Mouse (Mus musculus): ENCODE results near the gene Hivep3. TPM values are rescaled to one million over a fixed set of nuclear protein-coding genes. Genes with fewer than 3 reads are reported as not detected.

Hivep3 gene
- total and polyA plus RNA-seq, 3 experiments = 14.4 to 32.3 (median 21.2) TPM

GRCm38 (mm10) chr4:120056451-120056850 is 322.9 kb downstream of the Hivep3 start (continued):
- no peak for TF ChIP-seq ETS1 (conservative IDR thresholded peaks at IDR 0.05; ENCODE audit: low read depth, low read length)

- Histone ChIP-seq H3K27ac (ENCODE audit: insufficient read depth, low read depth) (peak overlapping the region; percentile 40; the same call in 1 of the 2 replicates), H3K27me3 (replicated peaks) (no peaks in the 10 kb centered on the region), H3K9ac (ENCODE audit: insufficient read depth, low read depth) (peak overlapping the region; percentile 69), H3K9me3 (replicated peaks; ENCODE audit: low read length) (peaks cover 3% of the 10 kb centered on the region), H3K36me3 (replicated peaks in 1 of 2; ENCODE audit: control insufficient read depth in 1 of 2, insufficient read depth in 1 of 2, low read length in 1 of 2) (peaks cover 0 to 33% of the 10 kb centered on the region in 2 experiments), H3K79me2 (replicated peaks; ENCODE audit: control insufficient read depth, extremely low read depth, insufficient read depth, poor library complexity, severe bottlenecking) (peaks cover 37% of the 10 kb centered on the region), H3K4me3 (replicated peaks in 1 of 3; ENCODE audit: low read depth in 2 of 3, low read length in 2 of 3, poor library complexity in 1 of 3) (peak overlapping the region; percentile 46 to 61 (median 55)), H3K4me1 (ENCODE audit: control insufficient read depth in 1 of 2, insufficient read depth in 2 of 2) (peaks cover 36 to 92% of the 10 kb centered on the region in 2 experiments), H3K4me2 (ENCODE audit: insufficient read depth, low read depth, poor library complexity, severe bottlenecking) (peak overlapping the region; percentile 68)
- TF ChIP-seq TBP (conservative IDR thresholded peaks at IDR 0.05; ENCODE audit: low read depth, low read length) (0 out of 2 replicates have a peak, but pooled peaks have one; percentile 26), KAT2A (IDR thresholded peaks at IDR 0.05; ENCODE audit: insufficient replicate concordance, low read length) (no peak), RCOR1 (conservative IDR thresholded peaks at IDR 0.05; ENCODE audit: low read depth, low read length) (0 out of 2 replicates have a peak, but pooled peaks have one; percentile 73), MAZ (IDR thresholded peaks at IDR 0.05; ENCODE audit: low read depth, low read length) (no peak), PAX5 (IDR thresholded peaks at IDR 0.05; ENCODE audit: low read length) (no peak), SMC3 (IDR thresholded peaks at IDR 0.05; ENCODE audit: low read depth, low read length) (peak; percentile 82), ELF1 (IDR thresholded peaks at IDR 0.05; ENCODE audit: low read depth, low read length) (0 out of 2 replicates have a peak, but pooled peaks have one; percentile 29), E2F4 (IDR thresholded peaks at IDR 0.05; ENCODE audit: insufficient replicate concordance, low read depth, low read length) (no peak), JUN (IDR thresholded peaks at IDR 0.05; ENCODE audit: insufficient read depth, low read depth, low read length) (no peak), ZKSCAN1 (IDR thresholded peaks at IDR 0.05; ENCODE audit: borderline replicate concordance, low read depth, low read length) (no peak), USF2 (conservative IDR thresholded peaks at IDR 0.05; ENCODE audit: low read depth, low read length) (no peak), ETS1 (conservative IDR thresholded peaks at IDR 0.05; ENCODE audit: low read depth, low read length) (peak; percentile 69), CHD1 (IDR thresholded peaks at IDR 0.05; ENCODE audit: low read depth, low read length) (peak; percentile 64; the same call in 1 of the 2 replicates), UBTF (IDR thresholded peaks at IDR 0.05; ENCODE audit: low read depth, low read length) (no peak), MYC (IDR thresholded peaks at IDR 0.05; ENCODE audit: low read depth, low read length) (peak; percentile 79; the same call in 1 of the 2 replicates), USF1 (IDR thresholded peaks at IDR 0.05; ENCODE audit: low read depth, low read length) (no peak), MEF2A (IDR thresholded peaks at IDR 0.05; ENCODE audit: borderline replicate concordance, low read depth, low read length) (no peak), NELFE (IDR thresholded peaks at IDR 0.05; ENCODE audit: low read depth, low read length) (no peak), IRF4 (IDR thresholded peaks at IDR 0.05; ENCODE audit: low read depth, low read length) (no peak; the same call in 1 of the 2 replicates), EP300 (IDR thresholded peaks at IDR 0.05; ENCODE audit: low read length) (no peak; the same call in 1 of the 2 replicates), MXI1 (IDR thresholded peaks at IDR 0.05; ENCODE audit: low read depth, low read length) (peak; percentile 70), TCF12 (IDR thresholded peaks at IDR 0.05; ENCODE audit: low read depth, low read length) (peak; percentile 77), ZC3H11A (IDR thresholded peaks at IDR 0.05; ENCODE audit: low read depth, low read length) (peak; percentile 75), CHD2 (IDR thresholded peaks at IDR 0.05; ENCODE audit: low read length) (no peak), ZNF384 (IDR thresholded peaks at IDR 0.05; ENCODE audit: low read depth, low read length) (peak; percentile 97), JUND (conservative IDR thresholded peaks at IDR 0.05; ENCODE audit: low read depth, low read length) (0 out of 2 replicates have a peak, but pooled peaks have one; percentile 45), MAX (IDR thresholded peaks at IDR 0.05; ENCODE audit: low read length) (peak; percentile 57), POLR2A (IDR thresholded peaks at IDR 0.05; ENCODE audit: low read depth, low read length) (peak; percentile 22; the same call in 1 of the 2 replicates), RAD21 (IDR thresholded peaks at IDR 0.05; ENCODE audit: low read depth, low read length) (peak; percentile 85), ZMIZ1 (IDR thresholded peaks at IDR 0.05; ENCODE audit: low read depth, low read length) (no peak), BHLHE40 (IDR thresholded peaks at IDR 0.05; ENCODE audit: low read depth, low read length) (no peak), NRF1 (IDR thresholded peaks at IDR 0.05; ENCODE audit: low read depth, low read length) (no peak), POLR2AphosphoS2 (IDR thresholded peaks at IDR 0.05; ENCODE audit: low read depth, low read length) (no peak), SIN3A (IDR thresholded peaks at IDR 0.05; ENCODE audit: low read length) (peak; percentile 92), GABPA (IDR thresholded peaks at IDR 0.05; ENCODE audit: insufficient replicate concordance, low read depth, low read length) (no peak), MAFK (IDR thresholded peaks at IDR 0.05; ENCODE audit: insufficient replicate concordance, low read length) (peak; percentile 97), HCFC1 (IDR thresholded peaks at IDR 0.05; ENCODE audit: low read depth, low read length) (no peak), CTCF (conservative IDR thresholded peaks at IDR 0.05 in 1 of 2, IDR thresholded peaks at IDR 0.05 in 1 of 2; ENCODE audit: low read depth in 2 of 2, low read length in 2 of 2) (peak in 1 of 2 experiments; percentile 78; a peak in 2 of 4 replicates)
- dilution Hi-C loops (cut with MboI; ENCODE audit: extremely low pct_ligation_motif_present, extremely low pct_unique_long_range_greater_than_20kb, low sequenced_read_pairs) (no loop called here), in situ Hi-C loops (cut with MboI; ENCODE audit: low pct_ligation_motif_present, low pct_unique_long_range_greater_than_20kb, low sequenced_read_pairs) (no loop called here)
- peak; percentile 76 for DNase-seq (ENCODE audit: extremely low read depth)
Observed at GRCm38 (mm10) chr4:120057529-120057928, 323.9 kb downstream of the Hivep3 start.
